Mouse (Mus musculus): Measurements from ENCODE around the gene Cmtr2. TPM values are rescaled to one million over a fixed set of nuclear protein-coding genes. Genes with fewer than 3 reads are reported as not detected.

Cmtr2 gene
- polyA plus RNA-seq, 1 experiment from 2014 or later = 8.8 TPM

DNA sequence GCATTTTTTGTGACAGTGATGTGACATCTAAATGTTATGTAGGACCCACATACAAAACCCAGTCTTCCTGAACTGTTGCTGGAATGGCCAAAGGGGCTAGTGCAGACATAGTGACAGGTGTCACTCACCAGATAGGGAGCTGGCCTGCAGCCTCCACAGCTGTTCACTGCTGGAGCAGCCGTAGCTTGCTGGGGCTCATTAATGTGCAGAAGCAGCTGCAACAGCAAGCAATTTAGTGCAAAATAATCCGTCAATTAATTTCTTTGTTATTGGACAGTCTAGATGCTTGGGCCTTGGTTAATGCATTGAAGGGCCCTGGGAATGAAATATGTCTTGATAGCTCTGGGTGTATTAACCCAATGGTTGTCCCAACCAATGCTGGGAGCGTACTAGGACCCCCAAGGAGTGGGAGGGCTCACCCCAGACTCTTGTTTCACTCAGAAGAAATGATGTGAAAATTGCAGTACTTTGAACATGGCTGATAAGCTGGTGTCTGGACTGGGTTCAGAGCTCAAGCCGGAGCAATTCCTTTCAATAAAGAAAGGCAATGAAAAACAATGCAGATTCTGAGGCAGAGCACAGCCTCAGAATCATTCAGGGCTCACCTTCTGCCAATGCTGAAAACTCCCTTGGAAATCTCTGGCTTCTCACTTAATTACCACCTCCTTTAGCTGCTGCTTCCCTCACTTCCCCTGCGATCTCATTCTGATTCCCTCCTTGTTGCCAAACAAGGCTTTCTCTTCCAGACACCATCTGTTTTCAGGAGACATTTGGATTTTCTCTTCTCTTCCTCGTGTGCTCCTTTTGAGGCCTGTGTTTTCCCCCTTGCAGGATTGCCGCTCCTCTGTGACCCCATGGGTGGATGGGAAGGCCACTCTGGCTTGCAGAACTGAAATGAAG lies 27.1 kb downstream of the Cmtr2 start:
- no peak overlapping the region for H3K9ac ChIP-seq (ENCODE audit: low read depth, low read length)

DNA sequence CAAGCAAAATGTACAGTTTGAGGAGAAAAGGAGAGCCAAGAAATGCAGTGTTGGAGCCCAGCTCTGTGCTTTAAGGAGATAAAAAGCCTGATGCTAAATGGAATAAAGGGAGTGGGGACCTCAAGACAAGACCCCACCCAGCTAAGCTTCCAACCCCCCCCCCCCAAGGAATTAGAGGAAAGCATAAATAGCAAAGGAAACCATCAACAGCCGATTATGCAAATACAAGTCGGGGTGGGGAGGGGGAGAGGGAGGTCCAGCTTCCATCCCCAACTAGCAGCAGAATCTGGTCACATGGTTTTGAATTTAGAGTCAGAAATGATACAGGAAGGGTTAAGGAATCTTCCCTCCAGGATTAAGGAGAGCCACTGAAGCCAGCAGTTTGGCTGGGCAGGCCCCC lies 29.1 kb downstream of the Cmtr2 start:
- Histone ChIP-seq H3K36me3 (ENCODE audit: control insufficient read depth, insufficient read depth, low read length) (no peaks in the 10 kb centered on the region), H3K9ac (ENCODE audit: low read depth, low read length) (no peak overlapping the region), H3K4me1 (ENCODE audit: control insufficient read depth, insufficient read depth, low read depth, low read length) (no peaks in the 10 kb centered on the region), H3K4me3 (ENCODE audit: low read length) (no peak overlapping the region), H3K27ac (ENCODE audit: low read depth, low read length) (no peak overlapping the region), H3K9me3 (ENCODE audit: control insufficient read depth, low read length) (no peaks in the 10 kb centered on the region), H3K27me3 (replicated peaks; ENCODE audit: control insufficient read depth, insufficient read depth, low read length) (no peaks in the 10 kb centered on the region), H3K4me2 (ENCODE audit: low read length) (no peak overlapping the region)
- ATAC-seq = no peak
- WGBS = 60% methylated on average over 2 of the region's 2 CpGs

More for the DNA sequence above, 27.1 kb downstream of the Cmtr2 start:
- Histone ChIP-seq H3K4me3 (ENCODE audit: low read length) (no peak overlapping the region), H3K4me1 (ENCODE audit: control insufficient read depth, insufficient read depth, low read depth, low read length) (no peaks in the 10 kb centered on the region), H3K9me3 (ENCODE audit: control insufficient read depth, low read length) (no peaks in the 10 kb centered on the region), H3K27ac (ENCODE audit: low read depth, low read length) (peak overlapping the region; percentile 20; the same call in 1 of the 2 replicates), H3K4me2 (ENCODE audit: low read length) (no peak overlapping the region), H3K27me3 (replicated peaks; ENCODE audit: control insufficient read depth, insufficient read depth, low read length) (no peaks in the 10 kb centered on the region), H3K36me3 (ENCODE audit: control insufficient read depth, insufficient read depth, low read length) (no peaks in the 10 kb centered on the region)
- 39% methylated on average over 7 of the region's 7 CpGs for whole genome bisulfite sequencing
- no peak for ATAC-seq

DNA sequence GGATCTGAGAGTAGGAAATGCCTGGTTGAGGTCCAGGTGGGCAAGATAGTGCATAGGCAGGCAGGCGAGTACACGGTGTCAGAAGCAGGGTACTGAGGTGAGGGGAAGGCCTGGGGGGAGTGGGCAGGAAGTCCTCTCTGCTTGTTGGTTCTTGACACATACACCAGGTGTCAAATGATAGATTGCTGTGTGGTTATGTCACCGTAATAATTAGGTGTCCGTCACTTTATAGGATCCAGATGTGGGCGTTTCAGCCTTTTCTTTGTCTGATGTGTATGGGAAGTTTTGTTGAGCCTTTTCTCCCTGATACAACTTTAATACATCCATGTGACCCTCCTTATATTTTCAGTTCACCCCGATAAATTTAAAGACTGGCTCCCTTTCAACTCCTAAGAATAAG lies 31.8 kb downstream of the Cmtr2 start:
- Histone ChIP-seq H3K36me3 (ENCODE audit: control insufficient read depth, insufficient read depth, low read length) (no peaks in the 10 kb centered on the region), H3K4me2 (ENCODE audit: low read length) (no peak overlapping the region), H3K9me3 (ENCODE audit: control insufficient read depth, low read length) (no peaks in the 10 kb centered on the region), H3K27me3 (replicated peaks; ENCODE audit: control insufficient read depth, insufficient read depth, low read length) (no peaks in the 10 kb centered on the region), H3K27ac (ENCODE audit: low read depth, low read length) (no peak overlapping the region), H3K9ac (ENCODE audit: low read depth, low read length) (no peak overlapping the region), H3K4me1 (ENCODE audit: control insufficient read depth, insufficient read depth, low read depth, low read length) (no peaks in the 10 kb centered on the region), H3K4me3 (ENCODE audit: low read length) (no peak overlapping the region)
- 87% methylated on average over 6 of the region's 6 CpGs for WGBS
- no peak for ATAC-seq

DNA sequence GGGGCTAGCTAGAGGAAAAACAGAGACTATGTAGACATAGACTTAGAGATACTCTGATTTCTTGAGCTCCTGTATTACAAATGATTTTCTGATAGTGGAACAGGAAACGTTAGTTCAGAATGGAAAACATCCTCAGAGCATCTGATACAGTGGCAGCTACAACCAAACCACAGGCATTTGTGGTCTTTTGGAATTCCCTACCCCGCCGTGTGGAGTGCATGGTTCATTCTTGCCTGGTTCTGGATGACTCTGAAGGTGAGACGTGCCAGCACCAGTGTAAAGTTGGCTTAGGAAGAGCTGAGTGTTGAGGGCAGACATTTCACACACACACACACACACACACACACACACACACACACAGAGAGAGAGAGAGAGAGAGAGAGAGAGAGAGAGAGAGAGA lies 38.5 kb downstream of the Cmtr2 start:
- H3K4me3 ChIP-seq (ENCODE audit: low read length) = no peak overlapping the region
- no peak overlapping the region for H3K27ac ChIP-seq (ENCODE audit: low read depth, low read length)
- H3K4me1 ChIP-seq (ENCODE audit: control insufficient read depth, insufficient read depth, low read depth, low read length) = no peaks in the 10 kb centered on the region
- no peaks in the 10 kb centered on the region for H3K36me3 ChIP-seq (ENCODE audit: control insufficient read depth, insufficient read depth, low read length)
- H3K9ac ChIP-seq (ENCODE audit: low read depth, low read length) = no peak overlapping the region
- no peak for ATAC-seq
- WGBS = 87% methylated on average over 4 of the region's 4 CpGs
- no peaks in the 10 kb centered on the region for H3K27me3 ChIP-seq (replicated peaks; ENCODE audit: control insufficient read depth, insufficient read depth, low read length)
- no peak overlapping the region for H3K4me2 ChIP-seq (ENCODE audit: low read length)
- no peaks in the 10 kb centered on the region for H3K9me3 ChIP-seq (ENCODE audit: control insufficient read depth, low read length)

DNA sequence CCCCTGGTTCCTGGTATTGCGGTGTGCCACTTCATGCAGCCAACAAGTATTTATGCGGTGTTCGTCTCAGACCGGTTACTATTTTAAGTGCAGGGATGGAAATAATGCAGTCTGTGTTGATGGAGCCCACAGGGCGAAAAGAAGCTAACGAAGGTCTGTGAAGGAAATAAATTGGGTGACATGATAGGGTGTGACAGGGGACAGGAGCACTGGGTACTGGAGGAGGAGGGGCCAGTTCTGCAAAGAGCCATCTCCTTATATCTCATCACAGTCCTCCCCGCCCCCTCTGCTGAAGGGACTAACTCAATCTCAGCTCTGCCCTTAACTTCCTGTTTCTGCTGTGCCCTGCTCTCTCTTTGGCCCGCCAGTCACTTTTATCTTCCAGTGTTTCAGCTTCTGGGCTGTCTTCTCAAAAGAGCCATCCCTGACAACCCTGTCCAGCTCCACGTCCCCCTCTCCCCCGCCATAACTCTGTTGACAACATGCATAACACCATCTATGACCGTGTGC lies 50.4 kb downstream of the Cmtr2 start:
- Histone ChIP-seq H3K27me3 (replicated peaks; ENCODE audit: control insufficient read depth, insufficient read depth, low read length) (no peaks in the 10 kb centered on the region), H3K4me1 (ENCODE audit: control insufficient read depth, insufficient read depth, low read depth, low read length) (peaks cover 8% of the 10 kb centered on the region; the same call in 1 of the 2 replicates), H3K27ac (ENCODE audit: low read depth, low read length) (no peak overlapping the region), H3K36me3 (ENCODE audit: control insufficient read depth, insufficient read depth, low read length) (no peaks in the 10 kb centered on the region), H3K4me3 (ENCODE audit: low read length) (no peak overlapping the region), H3K4me2 (ENCODE audit: low read length) (no peak overlapping the region), H3K9me3 (ENCODE audit: control insufficient read depth, low read length) (no peaks in the 10 kb centered on the region), H3K9ac (ENCODE audit: low read depth, low read length) (no peak overlapping the region)
- 64% methylated on average over 11 of the region's 11 CpGs for WGBS
- no peak for ATAC-seq

DNA sequence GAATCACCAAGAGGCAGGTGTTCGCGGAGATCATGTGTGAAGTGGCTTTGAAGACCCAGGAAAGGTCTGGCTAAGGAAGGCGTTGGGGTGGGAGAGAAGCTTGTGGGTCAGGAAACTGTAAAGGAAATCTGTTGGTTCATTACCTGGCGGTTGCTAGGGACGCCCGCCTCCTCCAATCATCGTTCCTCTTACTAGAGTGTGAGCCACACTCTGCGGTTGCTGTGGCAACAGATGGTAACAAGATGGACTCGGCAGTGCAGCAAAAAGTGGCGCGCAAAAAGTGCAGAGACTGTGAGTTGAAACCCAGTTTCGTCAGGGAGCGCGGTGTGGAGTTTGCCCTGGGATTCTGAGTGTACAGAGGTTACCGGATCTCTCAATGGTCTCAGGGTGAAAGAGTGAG lies 51.3 kb downstream of the Cmtr2 start, which contains the start of gene Hydin:
Gene Hydin (plus strand): TSS at position 237 of the 400 bp plus-strand sequence.
- under 1% methylated on average over 15 of the region's 15 CpGs for WGBS

DNA sequence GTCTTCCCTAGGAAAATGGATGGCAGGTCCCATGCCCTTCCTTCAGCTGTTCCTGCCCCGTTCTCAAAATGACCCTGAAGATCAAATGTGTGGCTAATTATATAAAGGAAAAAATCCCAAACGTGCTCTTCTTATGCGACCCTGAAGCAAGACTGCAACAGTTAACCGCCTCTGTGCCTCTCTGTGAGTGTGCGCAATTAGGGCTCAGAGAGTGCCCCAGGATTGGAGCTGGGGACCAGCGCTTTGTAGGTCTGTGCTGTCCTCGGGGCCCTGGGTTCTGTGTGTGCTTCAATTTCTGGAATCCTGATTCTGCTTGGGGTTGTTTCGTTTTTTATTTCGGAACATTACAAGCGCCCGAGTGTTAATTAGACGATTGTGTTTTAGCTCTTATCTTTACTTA lies 51.8 kb downstream of the Cmtr2 start:
- WGBS = 13% methylated on average over 12 of the region's 12 CpGs
- H3K27me3 ChIP-seq (replicated peaks; ENCODE audit: control insufficient read depth, insufficient read depth, low read length) = no peaks in the 10 kb centered on the region
- no peak overlapping the region for H3K27ac ChIP-seq (ENCODE audit: low read depth, low read length)
- H3K4me3 ChIP-seq (ENCODE audit: low read length) = peak overlapping the region; percentile 37
- no peaks in the 10 kb centered on the region for H3K36me3 ChIP-seq (ENCODE audit: control insufficient read depth, insufficient read depth, low read length)
- H3K4me1 ChIP-seq (ENCODE audit: control insufficient read depth, insufficient read depth, low read depth, low read length) = peaks cover 8% of the 10 kb centered on the region; the same call in 1 of the 2 replicates
- peak overlapping the region; percentile 76 for H3K4me2 ChIP-seq (ENCODE audit: low read length)
- no peak for ATAC-seq
- no peaks in the 10 kb centered on the region for H3K9me3 ChIP-seq (ENCODE audit: control insufficient read depth, low read length)
- no peak overlapping the region for H3K9ac ChIP-seq (ENCODE audit: low read depth, low read length)

More for the DNA sequence above, 51.3 kb downstream of the Cmtr2 start, which contains the start of gene Hydin:
- H3K4me3 ChIP-seq (ENCODE audit: low read length) = peak within 1 kb of the TSS; percentile 37
- H3K36me3 ChIP-seq (ENCODE audit: control insufficient read depth, insufficient read depth, low read length) = no peaks in the 10 kb centered on the region
- peak within 1 kb of the TSS; percentile 76 for H3K4me2 ChIP-seq (ENCODE audit: low read length)
- peaks cover 8% of the 10 kb centered on the region; the same call in 1 of the 2 replicates for H3K4me1 ChIP-seq (ENCODE audit: control insufficient read depth, insufficient read depth, low read depth, low read length)
- ATAC-seq = peak; percentile 97
- no peaks in the 10 kb centered on the region for H3K9me3 ChIP-seq (ENCODE audit: control insufficient read depth, low read length)
- peak within 1 kb of the TSS; percentile 39; the same call in 1 of the 2 replicates for H3K9ac ChIP-seq (ENCODE audit: low read depth, low read length)
- H3K27ac ChIP-seq (ENCODE audit: low read depth, low read length) = no peak within 1 kb of the TSS
- H3K27me3 ChIP-seq (replicated peaks; ENCODE audit: control insufficient read depth, insufficient read depth, low read length) = no peaks in the 10 kb centered on the region

DNA sequence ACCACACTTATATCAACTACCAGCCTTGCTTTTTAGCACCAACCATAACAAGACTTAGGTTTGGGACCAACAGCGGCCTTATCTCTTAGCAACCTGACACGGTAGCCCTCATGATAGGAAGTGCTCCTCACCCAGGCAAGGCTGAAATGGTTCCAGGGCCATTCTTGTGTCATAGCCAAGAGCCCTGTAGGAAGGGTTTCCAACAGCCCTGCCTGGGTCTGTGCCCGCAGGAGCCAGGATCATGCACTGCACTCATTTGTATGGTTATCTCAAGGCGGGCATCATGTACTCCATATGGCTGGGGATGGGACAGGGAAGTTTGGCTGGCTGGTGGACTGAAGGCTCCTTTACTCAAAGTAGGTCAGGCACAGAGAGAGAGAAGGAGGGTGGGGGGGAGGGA lies 55.2 kb downstream of the Cmtr2 start:
- Histone ChIP-seq H3K27ac (ENCODE audit: low read depth, low read length) (no peak overlapping the region), H3K4me3 (ENCODE audit: low read length) (no peak overlapping the region), H3K9me3 (ENCODE audit: control insufficient read depth, low read length) (no peaks in the 10 kb centered on the region), H3K9ac (ENCODE audit: low read depth, low read length) (no peak overlapping the region), H3K27me3 (replicated peaks; ENCODE audit: control insufficient read depth, insufficient read depth, low read length) (no peaks in the 10 kb centered on the region), H3K4me2 (ENCODE audit: low read length) (no peak overlapping the region), H3K4me1 (ENCODE audit: control insufficient read depth, insufficient read depth, low read depth, low read length) (peaks cover 8% of the 10 kb centered on the region; the same call in 1 of the 2 replicates), H3K36me3 (ENCODE audit: control insufficient read depth, insufficient read depth, low read length) (no peaks in the 10 kb centered on the region)
- WGBS = 91% methylated on average over 4 of the region's 4 CpGs
- no peak for ATAC-seq

DNA sequence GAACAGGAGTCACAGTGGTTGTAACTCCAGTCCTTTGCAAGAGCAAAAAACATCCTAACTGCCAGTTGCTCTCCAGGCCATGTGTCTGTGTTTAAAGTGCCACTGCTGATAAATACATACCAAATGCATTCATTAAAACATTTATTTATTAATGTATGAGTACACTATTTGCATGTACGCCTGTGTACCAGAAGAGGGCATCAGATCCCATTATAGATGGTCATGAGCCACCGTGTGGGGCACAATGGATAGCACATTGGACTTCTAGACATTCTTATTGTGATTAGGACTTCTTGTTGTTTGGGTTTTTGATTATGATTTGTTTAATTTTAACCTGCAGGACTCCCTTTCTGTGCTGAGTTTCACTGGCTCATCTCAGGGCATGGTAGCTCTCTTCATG lies 57.9 kb downstream of the Cmtr2 start:
- Histone ChIP-seq H3K27ac (ENCODE audit: low read depth, low read length) (no peak overlapping the region), H3K36me3 (ENCODE audit: control insufficient read depth, insufficient read depth, low read length) (no peaks in the 10 kb centered on the region), H3K9ac (ENCODE audit: low read depth, low read length) (no peak overlapping the region), H3K4me3 (ENCODE audit: low read length) (no peak overlapping the region), H3K27me3 (replicated peaks; ENCODE audit: control insufficient read depth, insufficient read depth, low read length) (no peaks in the 10 kb centered on the region), H3K9me3 (ENCODE audit: control insufficient read depth, low read length) (no peaks in the 10 kb centered on the region), H3K4me2 (ENCODE audit: low read length) (no peak overlapping the region), H3K4me1 (ENCODE audit: control insufficient read depth, insufficient read depth, low read depth, low read length) (no peaks in the 10 kb centered on the region)
- no peak for ATAC-seq
- WGBS = 60% methylated on average over 2 of the region's 2 CpGs

All from hindbrain, embryonic 16.5 days (tissue).